Mouse (Mus musculus) neutrophil, adult 5-6 weeks (primary cell): ENCODE measurements at regions not wholly inside any gene's neighbourhood (a gene's known extent, or its start where the extent isn't known, plus 50 kb on each side); places are given as distances from the start of the nearest gene placed in this dataset.
A peak's percentile ranks its signal among the peaks of the same experiment; 100 is the strongest.
"Not testable (repeated sequence)": the region's sequence is repeated elsewhere in the genome, so short reads cannot be mapped to it uniquely, and the experiment has no call there.

ENCODE experiments used
- ATAC-seq: fragments of 151-379, 151-347 bp; 2 replicates; pipeline ENCODE4 v1.8.0; 2017; ENCODE audit warnings: mild to moderate bottlenecking, moderate TSS enrichment; ENCODE audit not compliant: insufficient number of reproducible peaks, poor library complexity, low FRiP score, severe bottlenecking; ENCODE audit errors: extremely low read depth

GRCm38 (mm10) chrX:166809165-166809564 is 223.6 kb upstream of the Egfl6 start:
- no peak for ATAC-seq

GRCm38 (mm10) chrX:166808207-166808606 is 222.7 kb upstream of the Egfl6 start:
- no peak for ATAC-seq

GRCm38 (mm10) chrX:166805957-166806356 is 220.4 kb upstream of the Egfl6 start:
- no peak for ATAC-seq

GRCm38 (mm10) chrX:166805480-166805879 is 220.0 kb upstream of the Egfl6 start:
- no peak for ATAC-seq

GRCm38 (mm10) chrX:166803246-166803645 is 217.7 kb upstream of the Egfl6 start:
- ATAC-seq, result peak; percentile 48; the same call in 1 of the 2 replicates

- ATAC-seq, result no peak
Measured at GRCm38 (mm10) chrX:166801017-166801416, 215.5 kb upstream of the Egfl6 start.

- ATAC-seq, result no peak
Measured at GRCm38 (mm10) chrX:166795651-166796050, 210.1 kb upstream of the Egfl6 start.

GRCm38 (mm10) chrX:166789031-166789430 is 203.5 kb upstream of the Egfl6 start:
- ATAC-seq, result no peak

GRCm38 (mm10) chrX:166787137-166787536 is 201.6 kb upstream of the Egfl6 start:
- ATAC-seq, result not testable (repeated sequence)

GRCm38 (mm10) chrX:166785615-166786014 is 200.1 kb upstream of the Egfl6 start:
- no peak for ATAC-seq

GRCm38 (mm10) chrX:166783377-166783776 is 197.9 kb upstream of the Egfl6 start:
- no peak for ATAC-seq

- ATAC-seq, result no peak
Measured at GRCm38 (mm10) chrX:166779334-166780092, 194.0 kb upstream of the Egfl6 start.

- ATAC-seq, result no peak
Measured at GRCm38 (mm10) chrX:166773408-166773854, 187.9 kb upstream of the Egfl6 start.

- ATAC-seq, result no peak
Measured at GRCm38 (mm10) chrX:166766991-166767390, 181.5 kb upstream of the Egfl6 start.

- no peak for ATAC-seq
Measured at GRCm38 (mm10) chrX:166765647-166766046, 180.1 kb upstream of the Egfl6 start.

- ATAC-seq, result no peak
Measured at GRCm38 (mm10) chrX:166762098-166762497, 176.6 kb upstream of the Egfl6 start.

- no peak for ATAC-seq
Measured at GRCm38 (mm10) chrX:166757152-166757551, 171.6 kb upstream of the Egfl6 start.

GRCm38 (mm10) chrX:166754967-166755654 is 169.6 kb upstream of the Egfl6 start:
- ATAC-seq, result no peak

- ATAC-seq, result no peak
Measured at GRCm38 (mm10) chrX:166749055-166749679, 163.6 kb upstream of the Egfl6 start.

GRCm38 (mm10) chrX:166731354-166731753 is 145.8 kb upstream of the Egfl6 start:
- no peak for ATAC-seq
